In genomic region chr8:77640093-77640839, GRCm38 (mm10) we compare ENCODE assay signal across 13 mouse cellular contexts.
"Had no signal": no experiment of that assay in that cellular context is flagged by ENCODE, and none has a peak within 500 bp of the region (broad histone marks: within the 10 kb centered on the region; RNA-seq: fewer than 3 reads in every experiment).

No protein-coding gene starts in this region.

- ATAC-seq: intestine, embryonic 16.5 days had no signal

- H3K9me3 ChIP-seq: kidney, embryonic 15.5 days; limb, embryonic 13.5 days; midbrain, embryonic 10.5 days; neural tube, embryonic 12.5 days had no signal

- H3K4me2 ChIP-seq: kidney, embryonic 15.5 days; limb, embryonic 13.5 days; neural tube, embryonic 12.5 days had no signal

- H3K27ac ChIP-seq: kidney, embryonic 15.5 days; left cerebral cortex, adult 2 months; limb, embryonic 13.5 days; liver, embryonic 14.5 days; midbrain, embryonic 10.5 days; neural tube, embryonic 12.5 days had no signal

- H3K36me3 ChIP-seq: kidney, embryonic 15.5 days; limb, embryonic 13.5 days; midbrain, embryonic 10.5 days; neural tube, embryonic 12.5 days had no signal

- H3K27me3 ChIP-seq: kidney, embryonic 15.5 days; limb, embryonic 13.5 days; neural tube, embryonic 12.5 days had no signal

- DNase-seq: kidney, adult 2 months; kidney, postnatal 25 days; midbrain, embryonic 14.5 days; retina, postnatal 1 day; right cerebral cortex, postnatal 4 days; spleen, adult 18-20 months had no signal

- H3K9ac ChIP-seq: kidney, embryonic 15.5 days; limb, embryonic 13.5 days; liver, embryonic 14.5 days; neural tube, embryonic 12.5 days had no signal

- H3K4me1 ChIP-seq: kidney, embryonic 15.5 days; limb, embryonic 13.5 days; midbrain, embryonic 10.5 days; neural tube, embryonic 12.5 days had no signal

- H3K4me3 ChIP-seq: kidney, embryonic 15.5 days; left cerebral cortex, adult 2 months; limb, embryonic 13.5 days; midbrain, embryonic 10.5 days; neural tube, embryonic 12.5 days had no signal
